Mouse (Mus musculus): ENCODE measurements at regions not wholly inside any gene's neighbourhood (a gene's known extent, or its start where the extent isn't known, plus 50 kb on each side); places are given as distances from the start of the nearest gene placed in this dataset.

GRCm38 (mm10) chr6:103999186-103999585, 488.8 kb downstream of the Chl1 start:
- TF ChIP-seq HCFC1 (IDR thresholded peaks at IDR 0.05; ENCODE audit: borderline replicate concordance, insufficient read depth, low read length) (no peak), ZNF384 (IDR thresholded peaks at IDR 0.05; ENCODE audit: low read depth, low read length) (no peak), CHD2 (IDR thresholded peaks at IDR 0.05; ENCODE audit: low read depth, low read length) (no peak), MAFK (IDR thresholded peaks at IDR 0.05; ENCODE audit: insufficient read depth, low read depth, low read length) (no peak)

All from ES-E14 (cell line).